Mouse (Mus musculus): ENCODE results near the gene Copa.

- TF ChIP-seq CTCF (IDR thresholded peaks at IDR 0.05; ENCODE audit: low read depth, low read length) (no peak), POLR2A (IDR thresholded peaks at IDR 0.05; ENCODE audit: insufficient read depth, low read length) (no peak)
Measured at GRCm38 (mm10) chr1:172154536-172154935, 72.2 kb downstream of the Copa start.

Data from ES-Bruce4 (cell line).